Mouse (Mus musculus) adrenal gland, postnatal 14 days (tissue): ENCODE data around the gene Lactb. TPM values are rescaled to one million over a fixed set of nuclear protein-coding genes. Genes with fewer than 3 reads are reported as not detected.

Source experiments
- DNase-seq: peaks from one replicate; pipeline ENCODE4 v3.0.0; 2021; ENCODE audit warnings: mixed read lengths
- long read RNA-seq, 2 experiments: library from polyadenylated mRNA; stranded (forward); transcript quantifications; one replicate each; pipeline ENCODE4 v2.0.0; 2021
- total RNA-seq: library from RNA; stranded (reverse); gene quantifications from 2 replicates; pipeline ENCODE4 v1.2.3, GENCODE M21; 2021

The Lactb gene
- total RNA-seq = 19.1 and 20.8 TPM in 2 replicates
- long read RNA-seq, experiment 1, transcript Lactb-201 (6 exons, 2,031 nt) = major isoform, 27 of 39 reads
- long read RNA-seq, experiment 1, partial matches to known transcripts = 7 of 39 reads
- long read RNA-seq, experiment 1, other reads (novel, unspliced or antisense) = 2 of 39 reads
- long read RNA-seq, experiment 2, transcript Lactb-201 (6 exons, 2,031 nt) = major isoform, 23 of 26 reads
- long read RNA-seq, experiment 2, partial matches to known transcripts = 3 of 26 reads
- long read RNA-seq, experiment 2, other reads (novel, unspliced or antisense) = 0 of 26 reads

DNA sequence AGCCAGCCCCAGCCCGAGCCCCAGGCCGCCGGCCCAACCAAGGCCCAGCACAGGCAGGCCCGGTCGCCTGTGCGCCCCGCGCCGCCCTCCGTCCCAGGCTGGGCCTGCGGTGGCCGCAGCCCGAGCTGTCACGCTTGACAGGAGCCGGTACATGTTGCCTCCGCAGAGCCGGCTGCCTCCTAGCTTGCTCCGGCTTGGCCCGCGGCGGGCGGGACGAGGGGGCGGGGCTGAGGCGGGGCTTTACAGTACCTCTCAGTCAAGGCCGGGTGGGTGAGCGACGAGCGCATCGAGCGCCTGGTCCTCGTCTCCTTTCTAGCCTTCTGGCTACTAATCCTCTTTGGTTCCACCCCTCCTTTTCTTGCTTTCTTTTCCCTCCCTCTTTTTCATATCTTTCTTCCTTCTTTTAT, at the start of gene Lactb:
Gene Lactb (minus strand): TSS at position 246 of the 407 bp plus-strand sequence.
- peak; percentile 98 for DNase-seq

DNA sequence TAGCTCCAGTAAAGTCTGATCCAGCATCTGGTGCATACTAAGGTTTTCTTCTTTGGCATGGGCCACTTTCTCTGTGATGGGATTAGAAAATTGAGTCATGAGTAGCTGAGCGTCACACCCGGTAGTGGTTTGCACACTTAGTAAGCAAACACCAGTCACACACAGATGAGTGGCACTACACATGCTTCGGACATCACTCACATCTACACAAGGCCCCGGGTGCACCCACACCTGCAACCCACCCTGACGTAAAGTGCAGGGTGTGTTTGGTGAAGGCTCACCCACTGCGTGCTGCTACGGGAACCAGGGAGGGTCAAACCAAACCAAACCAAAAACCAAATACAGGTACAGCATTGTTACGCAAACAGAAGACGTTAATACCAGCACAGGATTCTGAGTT, 48.1 kb upstream of the Lactb start:
- DNase-seq = no peak

DNA sequence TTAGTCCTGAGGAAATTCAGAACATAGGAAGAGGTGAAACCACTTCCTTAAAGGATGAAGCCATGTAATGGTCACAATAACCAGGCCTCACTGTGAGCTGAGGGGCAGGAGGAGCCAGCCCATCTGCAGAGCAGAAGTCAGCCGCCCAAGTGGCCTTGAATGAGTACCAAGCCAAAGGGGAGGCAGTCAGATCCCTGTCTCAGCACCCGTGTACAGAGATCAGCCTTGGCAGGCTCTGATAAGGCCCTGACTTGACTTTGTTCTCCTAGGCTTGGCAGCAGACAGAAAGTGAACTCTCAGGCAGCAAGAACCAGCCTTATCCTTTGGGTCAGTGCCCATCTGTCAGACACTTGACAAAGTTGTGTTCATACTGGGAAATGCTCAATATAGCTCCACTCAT, 44.8 kb upstream of the Lactb start:
- DNase-seq = peak; percentile 80

DNA sequence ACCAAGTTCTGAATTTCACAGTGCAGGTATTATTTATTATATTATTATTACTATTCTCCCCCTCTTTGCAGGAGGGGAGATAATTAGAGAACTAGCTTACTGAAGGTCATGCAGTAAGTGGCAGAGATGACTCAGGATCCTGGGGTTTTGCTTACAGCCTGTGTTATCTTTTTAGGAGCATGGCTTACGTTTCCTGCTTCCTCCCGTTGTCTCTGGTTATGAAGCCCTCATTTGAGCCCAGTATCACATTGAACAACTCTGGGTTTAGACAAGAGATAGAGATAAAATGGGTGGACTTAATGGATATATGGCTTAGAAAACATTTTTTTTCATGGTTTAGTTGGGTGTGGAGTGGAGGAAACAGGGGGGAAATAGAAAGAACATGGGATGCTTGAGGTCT, 38.2 kb upstream of the Lactb start:
- no peak for DNase-seq

DNA sequence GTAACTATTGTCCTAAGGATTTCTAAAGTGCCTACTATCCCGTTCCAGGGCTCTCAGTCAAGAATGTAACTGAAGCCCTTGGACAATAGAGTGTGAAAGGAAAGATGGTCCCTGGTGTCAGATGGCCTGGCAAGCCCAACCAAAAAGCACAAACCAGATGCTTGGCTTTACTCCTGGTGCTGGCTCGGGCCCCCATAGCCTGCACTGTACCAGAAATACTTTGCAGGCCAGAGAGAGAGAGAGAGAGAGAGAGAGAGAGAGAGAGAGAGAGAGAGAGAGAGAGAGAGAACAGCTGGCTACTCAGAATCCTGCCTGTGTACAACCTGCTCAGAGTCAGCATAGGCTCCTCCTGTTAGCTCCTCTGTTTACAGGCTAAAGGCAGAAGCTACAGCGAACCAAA, 37.2 kb upstream of the Lactb start:
- DNase-seq = no peak

DNA sequence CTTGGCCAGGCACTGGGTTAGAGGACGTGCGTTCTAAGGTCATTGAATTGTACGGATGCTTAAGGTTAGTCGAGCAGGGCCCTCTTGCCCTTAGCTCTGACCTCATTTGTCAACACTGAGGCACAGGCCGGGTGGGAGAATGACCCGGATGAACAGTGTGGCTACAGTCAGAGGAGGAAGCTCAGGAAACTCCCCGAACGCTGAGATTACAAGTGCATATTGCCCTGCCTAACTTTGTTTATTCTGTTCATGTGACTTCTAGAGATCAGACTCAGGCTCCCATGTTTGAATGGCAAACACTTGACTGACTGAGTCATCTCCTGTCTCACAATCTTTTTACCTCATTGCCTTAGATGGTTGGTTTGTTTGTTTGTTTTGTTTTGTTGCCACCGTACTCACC, 36.2 kb upstream of the Lactb start:
- no peak for DNase-seq

DNA sequence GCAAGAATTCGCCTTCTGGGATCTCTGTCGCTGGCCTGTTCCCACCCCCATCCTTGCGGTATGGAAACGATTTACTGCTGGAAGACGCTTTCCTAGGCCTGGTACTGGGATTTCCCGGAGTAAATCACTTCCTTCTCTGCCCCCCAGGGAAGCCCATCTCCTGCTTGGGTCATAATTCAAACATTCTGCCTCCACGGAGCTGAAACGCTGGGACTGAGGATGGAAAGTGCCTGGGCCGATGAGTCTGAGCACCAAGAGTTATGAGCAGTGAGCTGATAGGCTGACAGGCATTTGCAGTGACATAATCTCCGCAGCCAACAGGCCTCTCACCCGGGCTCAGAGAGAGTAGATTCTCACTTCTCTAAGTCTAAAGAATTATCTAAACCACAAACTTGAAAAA, 33.5 kb upstream of the Lactb start:
- DNase-seq = no peak

DNA sequence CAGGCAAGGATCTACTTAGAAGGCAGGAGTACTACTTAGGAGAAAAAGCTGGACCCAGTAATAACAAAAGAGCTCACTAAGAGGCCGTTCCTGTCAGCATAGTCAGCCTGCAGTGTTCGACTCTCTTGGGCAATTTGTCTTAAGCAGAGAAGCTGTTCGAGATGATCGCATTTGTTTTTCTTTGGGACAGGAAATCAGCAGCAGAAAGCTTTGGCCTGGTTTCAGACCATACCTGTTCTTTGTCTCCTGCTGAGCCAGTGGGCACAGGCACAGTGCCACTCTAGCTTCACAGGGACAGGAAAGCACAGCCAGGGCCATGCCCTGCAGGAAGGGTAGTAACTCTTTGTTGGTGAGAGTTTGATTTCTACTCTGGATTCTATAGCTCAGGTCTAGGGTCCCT, 31.1 kb upstream of the Lactb start:
- DNase-seq = no peak

DNA sequence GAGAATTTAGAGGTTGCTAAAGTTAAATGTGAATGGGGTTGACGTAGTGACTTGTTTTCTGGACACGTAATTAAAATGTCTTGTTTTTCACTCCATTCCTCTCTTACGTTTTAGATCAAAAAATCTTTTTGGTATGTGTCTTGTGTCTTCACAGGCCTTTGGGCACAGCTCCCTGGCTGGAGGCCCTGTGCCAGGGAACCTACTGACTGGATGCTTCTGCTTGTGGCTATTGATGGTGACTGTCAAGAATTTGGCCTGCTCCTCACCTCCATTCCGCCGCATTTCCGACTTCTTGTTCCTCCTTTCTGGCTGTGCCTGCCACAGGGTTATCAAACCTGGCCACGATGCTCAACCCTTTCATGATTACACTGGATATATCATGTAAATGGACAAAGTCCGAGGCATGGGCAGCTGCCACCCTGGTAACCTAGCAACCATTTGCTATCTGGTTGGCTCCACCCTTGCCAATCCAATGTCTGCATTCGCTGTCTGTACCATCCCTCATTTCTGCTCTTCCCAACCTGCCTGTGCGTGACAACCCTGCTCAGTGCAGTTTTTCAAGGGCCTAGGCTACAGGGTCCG, 30.0 kb upstream of the Lactb start:
- no peak for DNase-seq

DNA sequence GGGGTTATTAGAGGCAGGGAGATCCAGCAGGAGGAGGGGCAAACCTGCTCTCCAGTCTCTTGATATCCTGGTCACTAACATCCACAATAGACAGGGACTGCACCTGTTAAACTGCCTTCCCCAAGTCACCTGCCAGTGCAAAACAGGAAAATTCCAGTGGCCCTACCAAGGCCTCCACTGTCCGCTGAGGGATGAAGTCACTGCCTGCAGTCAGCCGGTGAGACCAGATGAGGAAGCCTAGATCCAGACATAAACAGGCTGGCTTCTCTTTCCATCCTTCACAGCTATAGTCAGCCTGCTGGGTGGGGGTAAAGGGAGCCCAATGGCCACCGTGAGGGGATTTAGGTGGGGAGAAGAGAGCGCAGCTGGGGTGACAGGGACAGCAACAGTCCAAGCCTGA, 28.4 kb upstream of the Lactb start:
- peak; percentile 30 for DNase-seq

DNA sequence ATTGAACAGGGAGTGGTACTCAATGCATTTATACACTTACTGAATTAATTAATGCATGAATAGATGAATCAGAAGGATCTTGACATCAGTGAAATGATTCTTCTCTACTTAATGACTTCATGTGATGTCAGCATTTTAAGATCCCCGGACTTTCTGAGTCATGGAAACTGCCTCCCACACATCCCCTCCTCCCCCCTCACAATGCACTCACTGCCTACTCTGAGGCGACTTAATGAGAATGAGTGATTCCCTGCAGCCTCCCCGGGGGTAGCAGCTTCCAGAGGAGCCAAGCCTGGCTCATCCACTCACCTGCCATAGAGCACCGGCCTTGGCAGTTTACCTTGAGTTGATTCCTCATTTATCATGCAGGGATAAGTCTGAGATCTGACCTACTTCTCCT, 27.9 kb upstream of the Lactb start:
- DNase-seq = peak; percentile 59

DNA sequence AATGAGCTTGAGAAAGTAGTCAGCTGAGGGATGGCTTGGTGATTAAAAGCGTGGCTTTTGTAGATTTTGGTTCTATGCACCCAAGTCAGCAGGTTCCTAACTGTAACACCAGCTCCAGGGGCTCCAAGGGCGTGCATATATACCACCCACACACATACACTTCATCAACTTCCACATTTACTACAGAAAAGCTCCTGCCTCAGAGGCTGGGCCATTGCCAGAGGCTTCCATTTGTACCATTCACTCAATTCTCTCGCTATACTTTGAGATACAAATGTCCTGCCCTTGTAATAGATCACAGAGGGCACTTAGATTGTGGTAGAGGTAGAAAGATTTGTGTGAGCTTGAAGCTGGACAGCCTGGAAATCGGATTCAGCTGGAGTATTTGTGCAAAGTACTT, 26.2 kb upstream of the Lactb start:
- DNase-seq = no peak

DNA sequence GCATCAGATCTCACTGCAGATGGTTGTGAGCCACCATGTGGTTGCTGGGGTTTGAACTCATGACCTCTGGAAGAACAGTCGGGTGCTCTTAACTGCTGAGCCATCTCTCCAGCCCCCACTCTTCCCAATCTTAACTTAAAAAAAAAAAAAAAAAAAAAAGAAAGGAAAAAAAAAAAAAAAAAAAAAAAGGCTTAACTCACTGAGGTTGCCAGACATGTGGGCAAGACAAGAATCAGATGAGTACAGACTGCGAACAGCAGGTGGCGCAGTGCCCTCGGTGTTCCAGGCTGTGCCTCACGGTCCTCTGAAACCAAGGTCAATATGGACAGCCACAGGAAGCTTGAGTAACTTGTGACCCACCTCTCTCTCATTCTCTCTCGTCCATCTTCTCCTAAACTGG, 25.8 kb upstream of the Lactb start:
- peak; percentile 89 for DNase-seq

DNA sequence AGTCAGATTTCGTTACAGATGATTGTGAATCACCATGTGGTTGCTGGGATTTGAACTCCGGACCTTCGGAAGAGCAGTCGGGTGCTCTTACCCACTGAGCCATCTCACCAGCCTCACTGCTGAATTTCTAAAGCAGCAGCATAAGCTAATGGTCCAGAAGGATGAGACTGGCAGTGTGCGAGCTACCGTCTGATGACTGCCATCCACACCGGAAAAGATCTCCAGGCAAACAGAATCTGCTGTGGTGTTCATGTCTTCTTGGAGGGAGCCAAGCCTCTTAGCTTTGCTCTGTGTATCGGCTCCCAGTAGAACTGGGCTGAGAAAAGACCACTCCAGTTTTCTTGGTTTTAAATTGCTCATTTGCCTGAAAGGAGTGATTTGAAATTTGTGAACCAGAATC, 24.4 kb upstream of the Lactb start:
- DNase-seq = no peak

DNA sequence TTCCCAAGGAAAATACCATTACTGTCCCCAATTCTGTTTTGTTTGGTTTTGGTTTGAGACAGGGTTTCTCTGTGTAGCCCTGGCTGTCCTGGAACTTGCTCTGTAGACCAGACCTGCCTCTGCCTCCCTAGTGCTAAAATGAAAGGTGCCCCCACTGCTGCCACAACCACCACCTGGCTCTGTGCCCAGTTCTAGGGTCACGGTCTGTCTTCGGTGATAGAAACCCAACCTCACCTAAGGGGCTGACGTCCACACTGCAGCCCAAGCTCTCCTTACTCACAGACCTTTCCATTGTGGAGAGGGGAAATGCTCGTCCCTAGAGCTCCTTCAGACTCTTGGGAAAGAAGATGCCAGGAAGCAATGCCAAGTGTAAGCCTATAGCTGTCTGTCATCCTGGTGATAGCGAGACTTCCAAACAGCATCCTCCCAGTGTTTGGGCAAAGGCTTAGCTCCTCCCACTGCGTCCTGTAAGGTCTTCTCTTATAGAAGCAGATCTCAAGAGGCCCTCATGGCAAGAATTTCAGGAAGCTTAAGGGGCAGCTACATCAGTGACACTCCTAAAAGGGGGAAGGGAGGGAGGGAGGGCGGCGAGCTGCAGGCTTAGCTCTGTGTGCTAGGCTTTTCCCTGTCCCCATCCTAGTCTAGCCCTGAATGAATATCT, 16.6 kb upstream of the Lactb start:
- no peak for DNase-seq

DNA sequence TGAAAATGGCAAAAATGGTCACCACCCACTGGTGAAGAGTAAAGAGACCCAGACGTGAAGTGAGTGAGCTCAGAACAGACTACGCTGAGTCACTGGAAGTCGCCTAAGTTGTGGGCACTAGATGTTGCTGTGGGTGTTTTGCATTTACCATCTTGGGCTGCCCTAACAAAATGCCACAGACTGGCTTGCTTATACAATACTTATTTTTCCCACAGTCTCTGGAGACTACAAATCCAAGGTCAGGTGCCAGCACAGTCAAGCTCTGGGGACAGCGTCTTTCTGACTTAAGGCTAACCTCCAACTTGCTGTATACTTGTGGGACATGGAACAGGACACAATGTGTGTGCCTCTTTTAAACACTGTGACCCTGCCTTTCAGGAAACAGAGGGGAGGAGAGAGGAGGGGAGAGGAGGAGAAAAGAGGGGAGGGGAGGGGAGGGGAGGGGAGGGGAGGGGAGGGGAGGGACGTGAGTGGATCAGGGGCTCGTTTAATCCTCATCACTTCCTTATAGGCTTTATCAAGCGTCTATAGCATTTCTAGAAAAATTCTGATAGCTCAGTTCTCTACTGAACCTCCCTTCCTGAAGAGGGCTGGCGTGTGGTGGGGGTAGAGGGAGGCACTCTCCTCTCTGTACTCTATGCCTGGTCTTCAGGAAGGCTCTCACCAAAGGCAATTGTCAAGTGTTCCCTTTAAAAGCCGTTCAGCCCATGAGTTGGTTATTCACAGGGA, 15.9 kb upstream of the Lactb start:
- DNase-seq = no peak

DNA sequence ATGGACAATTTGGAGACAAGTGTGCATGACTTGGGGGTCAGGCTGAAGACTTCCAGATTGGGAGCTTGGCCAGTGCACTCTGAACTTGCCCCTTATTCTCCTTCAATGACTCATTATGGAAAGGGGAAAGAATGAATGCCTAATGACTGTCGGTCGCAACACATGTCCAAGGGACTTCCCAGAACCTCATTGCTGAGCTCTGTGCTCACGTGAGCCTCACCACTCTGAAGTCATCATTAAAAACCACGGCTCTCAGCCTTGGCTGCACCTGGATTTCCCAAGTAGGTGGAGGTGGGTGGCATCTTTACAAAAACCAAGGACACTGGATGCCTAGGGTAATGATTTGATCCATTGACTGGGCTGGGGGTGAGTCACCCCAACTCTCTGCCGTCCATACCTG, 14.8 kb upstream of the Lactb start:
- no peak for DNase-seq

DNA sequence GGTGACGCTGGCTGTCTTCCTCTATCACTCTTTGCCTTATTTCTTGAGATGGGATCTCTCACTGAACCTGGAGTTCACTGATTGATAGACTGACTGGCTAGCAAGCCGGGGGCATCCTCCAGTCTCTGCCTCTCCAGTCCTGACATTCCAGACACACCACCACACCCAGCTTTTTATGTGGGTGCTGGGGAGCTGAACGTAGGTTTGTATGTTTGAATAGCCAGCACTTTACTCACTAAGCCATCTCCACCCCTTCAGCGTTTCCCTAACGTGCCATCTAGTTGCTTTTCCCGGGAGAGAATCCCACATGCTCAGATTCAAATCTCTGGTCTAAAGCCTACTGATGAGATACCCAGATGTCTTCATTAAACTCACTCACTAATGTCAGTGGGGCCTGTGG, 14.3 kb upstream of the Lactb start:
- no peak for DNase-seq

DNA sequence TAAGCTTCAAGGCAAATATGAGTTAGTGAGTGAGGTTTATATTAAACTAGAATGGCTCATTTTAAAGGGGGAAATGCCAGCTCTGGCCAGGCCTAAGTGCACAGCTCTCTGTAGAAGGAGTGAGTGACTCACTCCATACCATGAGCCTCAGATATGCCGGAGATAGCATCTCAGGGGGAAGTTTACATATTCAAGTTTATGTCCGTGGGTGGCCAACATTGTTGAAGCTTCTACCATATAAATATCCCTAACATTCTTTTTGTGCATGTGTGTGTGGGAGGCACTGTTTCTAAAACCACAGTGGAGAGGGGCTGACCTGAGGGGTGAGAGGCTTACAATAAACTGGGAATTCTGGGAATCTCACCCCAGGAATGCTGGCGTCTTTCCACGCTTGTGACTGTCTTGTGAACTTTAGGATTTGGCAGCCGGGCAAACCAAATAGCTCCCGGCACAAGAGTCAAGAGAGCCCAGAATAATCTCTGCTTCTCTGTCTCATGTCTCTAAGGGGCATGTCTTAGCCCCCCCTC, 13.7 kb upstream of the Lactb start:
- no peak for DNase-seq

DNA sequence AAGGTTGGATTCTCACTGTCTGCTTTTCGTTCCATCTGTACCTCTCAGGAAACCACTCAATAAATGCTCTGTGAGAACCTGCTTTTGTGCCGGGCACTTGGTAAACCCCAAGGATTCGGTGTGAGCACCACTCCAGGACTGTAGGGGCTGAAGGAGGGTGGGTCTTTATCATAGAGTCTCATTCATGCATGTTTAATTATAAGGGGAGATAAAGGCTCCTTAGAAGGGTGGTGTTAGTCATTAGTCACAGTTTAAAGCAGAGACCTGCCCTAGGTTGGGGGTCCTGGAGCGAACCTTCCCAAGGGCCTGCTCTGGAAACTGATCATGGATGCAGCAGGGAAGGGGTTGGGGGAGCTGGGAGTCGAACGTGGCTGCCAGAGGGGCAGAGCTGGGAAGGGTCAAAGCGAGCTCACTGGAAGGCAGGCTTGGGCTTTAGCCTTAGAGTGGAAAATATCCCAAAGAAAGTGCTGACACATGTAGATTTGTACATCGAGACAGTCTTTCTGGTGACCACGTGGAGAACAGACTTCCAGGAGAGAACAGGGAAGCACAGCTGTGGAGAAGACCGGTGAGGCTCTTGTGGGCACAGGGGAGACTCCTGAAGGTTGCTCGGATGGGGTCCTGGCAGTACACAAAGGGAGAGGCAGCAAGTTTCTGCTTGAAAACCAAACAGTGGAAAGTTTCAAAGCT, 13.1 kb upstream of the Lactb start:
- DNase-seq = no peak

DNA sequence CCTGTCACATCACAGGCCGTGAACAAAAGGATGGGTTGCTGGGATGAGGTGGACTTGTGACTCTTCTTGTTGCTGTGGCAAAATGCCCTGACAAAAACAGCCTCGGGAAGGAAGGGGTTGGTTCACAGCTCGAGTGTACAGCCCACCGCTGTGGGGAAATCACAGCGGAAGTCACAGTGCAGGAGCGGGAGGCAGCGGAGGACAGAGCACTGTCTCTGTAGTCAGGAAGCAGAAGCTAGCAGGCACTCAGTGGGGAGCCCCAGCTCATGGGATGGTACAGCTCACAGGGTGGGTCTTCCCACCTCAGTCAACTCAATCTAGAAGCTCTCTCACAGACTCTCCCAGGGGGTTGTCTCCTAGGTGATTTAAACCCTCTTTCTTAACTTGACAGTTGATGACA, 10.1 kb upstream of the Lactb start:
- no peak for DNase-seq

DNA sequence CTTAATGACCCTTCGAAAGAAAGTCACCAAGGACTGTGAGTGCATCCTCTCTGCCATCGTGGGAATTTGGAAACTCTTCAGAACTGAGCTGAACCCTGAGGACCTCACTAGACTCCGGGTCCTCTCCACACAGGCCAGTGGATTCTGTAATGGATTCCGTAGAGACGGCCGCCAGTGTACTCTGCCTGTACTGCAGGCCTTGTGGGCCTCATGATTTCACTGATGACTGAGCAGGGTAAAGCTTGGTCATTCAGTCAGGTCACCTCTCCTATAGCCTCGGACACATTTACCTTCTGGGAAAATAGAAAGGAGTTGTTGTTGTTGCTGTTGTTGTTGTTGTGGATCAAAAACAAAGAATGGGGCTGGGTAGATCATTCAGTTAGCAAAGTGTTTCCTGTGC, 6.8 kb upstream of the Lactb start:
- DNase-seq = no peak
